Mouse (Mus musculus) layer of hippocampus, adult 2 months (tissue): ENCODE data around the gene Serhl. TPM values are rescaled to one million over a fixed set of nuclear protein-coding genes. Genes with fewer than 3 reads are reported as not detected.

Source experiments
- DNase-seq, 2 experiments: peaks; one replicate each; pipeline ENCODE4 v3.0.0; 2022; ENCODE audit warnings: low spot score in 2 of 2
- H3K27ac ChIP-seq: fragments of 200-600 bp; 2 replicates; pipeline ENCODE4 v1.8.1; 2022
- H3K4me3 ChIP-seq: fragments of 200-600 bp; 2 replicates; pipeline ENCODE4 v1.8.1; 2022; ENCODE audit warnings: mild to moderate bottlenecking
- CTCF ChIP-seq: fragments of 200-600 bp; conservative IDR thresholded peaks from 2 replicates; pipeline ENCODE4 v1.8.1; 2022; ENCODE audit warnings: antibody characterized with exemption, mild to moderate bottlenecking, moderate library complexity
- total RNA-seq, 2 experiments: library from RNA; stranded (reverse); gene quantifications; 2 replicates each; pipeline ENCODE4 v1.2.3; 2021

Gene Serhl
- total RNA-seq, 2 experiments from 2014 or later = 7.1 to 11.8 TPM

- no peak for TF ChIP-seq CTCF
- H3K4me3 ChIP-seq = no peak overlapping the region
- H3K27ac ChIP-seq = no peak overlapping the region
- no peak for DNase-seq
These were observed 73.6 kb downstream of the Serhl start for GRCm38 (mm10) chr15:83162818-83163485.

- DNase-seq = no peak
- Histone ChIP-seq H3K27ac (no peak overlapping the region), H3K4me3 (no peak overlapping the region)
- no peak for TF ChIP-seq CTCF
These were observed 75.7 kb downstream of the Serhl start for GRCm38 (mm10) chr15:83164971-83165471.

- DNase-seq = no peak
- TF ChIP-seq CTCF = no peak
These were observed 76.4 kb downstream of the Serhl start for GRCm38 (mm10) chr15:83165526-83166315.

More at GRCm38 (mm10) chr15:83165526-83166315, 76.4 kb downstream of the Serhl start:
- Histone ChIP-seq H3K4me3 (no peak overlapping the region), H3K27ac (no peak overlapping the region; the same call in 1 of the 2 replicates)

Other genes with a start within 250 kb of the Serhl start
- gene Tcf20, start 101.6 kb upstream of the Serhl start, total RNA-seq = 100 to 1,000 TPM; 219 to 230 TPM
- 1 to 10 TPM; 1.9 to 2.8 TPM for gene Nfam1, start 56.2 kb upstream of the Serhl start, total RNA-seq
- 100 to 1,000 TPM; 144 to 151 TPM for gene Rrp7a, start 33.3 kb downstream of the Serhl start, total RNA-seq
- gene Poldip3, start 59.9 kb downstream of the Serhl start, total RNA-seq = 10 to 100 TPM; 90.5 to 91.5 TPM
- gene Cyb5r3, start 83.1 kb downstream of the Serhl start, total RNA-seq = 10 to 100 TPM; 63.7 to 65.6 TPM
- gene A4galt, start 162.3 kb downstream of the Serhl start, total RNA-seq = 1 to 10 TPM; 3.2 to 3.6 TPM